Mouse (Mus musculus): Measurements from ENCODE around the gene Clybl. TPM values are rescaled to one million over a fixed set of nuclear protein-coding genes. Genes with fewer than 3 reads are reported as not detected.

Gene Clybl
- polyA plus RNA-seq, 1 experiment from 2014 or later: 30.6 TPM

GRCm38 (mm10) chr14:122265214-122265613 lies 83.7 kb downstream of the Clybl start:
- H3K4me1 ChIP-seq (replicated peaks; ENCODE audit: control insufficient read depth, insufficient read depth, low read length): no peaks in the 10 kb centered on the region
- H3K9me3 ChIP-seq (ENCODE audit: control insufficient read depth, low read length): no peaks in the 10 kb centered on the region
- no peak overlapping the region for H3K27ac ChIP-seq (ENCODE audit: low read depth, low read length)
- no peak overlapping the region for H3K4me2 ChIP-seq (replicated peaks; ENCODE audit: low read depth, low read length)
- DNase-seq (ENCODE audit: low spot score) (no peak), ATAC-seq (ENCODE audit: low FRiP score) (no peak)
- H3K4me3 ChIP-seq (ENCODE audit: low read depth, low read length): no peak overlapping the region
- H3K9ac ChIP-seq (ENCODE audit: low read depth, low read length): no peak overlapping the region
- H3K36me3 ChIP-seq (ENCODE audit: control insufficient read depth, insufficient read depth, low read length): no peaks in the 10 kb centered on the region
- 0 out of 2 replicates have a peak, but pooled peaks cover 2% of the 10 kb centered on the region for H3K27me3 ChIP-seq (ENCODE audit: control insufficient read depth, insufficient read depth, low read length)
- 73% methylated on average over 7 of the region's 7 CpGs for WGBS

- ATAC-seq (ENCODE audit: low FRiP score): no peak
Measured at GRCm38 (mm10) chr14:122267590-122267989, 86.1 kb downstream of the Clybl start.

GRCm38 (mm10) chr14:122271104-122271746 lies 89.7 kb downstream of the Clybl start:
- H3K36me3 ChIP-seq (ENCODE audit: control insufficient read depth, insufficient read depth, low read length): no peaks in the 10 kb centered on the region
- H3K4me1 ChIP-seq (replicated peaks; ENCODE audit: control insufficient read depth, insufficient read depth, low read length): peaks cover 4% of the 10 kb centered on the region
- H3K27me3 ChIP-seq (ENCODE audit: control insufficient read depth, insufficient read depth, low read length): no peaks in the 10 kb centered on the region; the same call in 1 of the 2 replicates
- WGBS: 19% methylated on average over 14 of the region's 14 CpGs
- no peak overlapping the region for H3K4me3 ChIP-seq (ENCODE audit: low read depth, low read length)
- H3K9me3 ChIP-seq (ENCODE audit: control insufficient read depth, low read length): no peaks in the 10 kb centered on the region
- H3K9ac ChIP-seq (ENCODE audit: low read depth, low read length): no peak overlapping the region; the same call in 1 of the 2 replicates
- DNase-seq (ENCODE audit: low spot score) (no peak), ATAC-seq (ENCODE audit: low FRiP score) (peak; percentile 61; the same call in 1 of the 2 replicates)
- no peak overlapping the region for H3K27ac ChIP-seq (ENCODE audit: low read depth, low read length)
- H3K4me2 ChIP-seq (replicated peaks; ENCODE audit: low read depth, low read length): no peak overlapping the region

More at GRCm38 (mm10) chr14:122267590-122267989, 86.1 kb downstream of the Clybl start:
- H3K9ac ChIP-seq (ENCODE audit: low read depth, low read length): no peak overlapping the region
- no peak for DNase-seq (ENCODE audit: low spot score)
- H3K4me3 ChIP-seq (ENCODE audit: low read depth, low read length): no peak overlapping the region
- no peak overlapping the region for H3K27ac ChIP-seq (ENCODE audit: low read depth, low read length)
- peaks cover 2% of the 10 kb centered on the region; the same call in 1 of the 2 replicates for H3K27me3 ChIP-seq (ENCODE audit: control insufficient read depth, insufficient read depth, low read length)
- no peaks in the 10 kb centered on the region for H3K36me3 ChIP-seq (ENCODE audit: control insufficient read depth, insufficient read depth, low read length)
- H3K4me1 ChIP-seq (replicated peaks; ENCODE audit: control insufficient read depth, insufficient read depth, low read length): peaks cover 4% of the 10 kb centered on the region
- 35% methylated on average over 4 of the region's 4 CpGs for WGBS
- H3K4me2 ChIP-seq (replicated peaks; ENCODE audit: low read depth, low read length): no peak overlapping the region
- H3K9me3 ChIP-seq (ENCODE audit: control insufficient read depth, low read length): no peaks in the 10 kb centered on the region

GRCm38 (mm10) chr14:122277142-122277541 lies 95.6 kb downstream of the Clybl start:
- no peak for DNase-seq (ENCODE audit: low spot score)
- ATAC-seq (ENCODE audit: low FRiP score): no peak
- H3K27me3 ChIP-seq (ENCODE audit: control insufficient read depth, insufficient read depth, low read length): peaks cover 13% of the 10 kb centered on the region
- no peak overlapping the region for H3K27ac ChIP-seq (ENCODE audit: low read depth, low read length)
- H3K36me3 ChIP-seq (ENCODE audit: control insufficient read depth, insufficient read depth, low read length): no peaks in the 10 kb centered on the region
- H3K4me2 ChIP-seq (replicated peaks; ENCODE audit: low read depth, low read length): no peak overlapping the region
- H3K9ac ChIP-seq (ENCODE audit: low read depth, low read length): no peak overlapping the region
- H3K4me3 ChIP-seq (ENCODE audit: low read depth, low read length): no peak overlapping the region
- WGBS: 72% methylated on average over 8 of the region's 8 CpGs
- no peaks in the 10 kb centered on the region for H3K9me3 ChIP-seq (ENCODE audit: control insufficient read depth, low read length)
- no peaks in the 10 kb centered on the region; the same call in none of the 2 replicates for H3K4me1 ChIP-seq (replicated peaks; ENCODE audit: control insufficient read depth, insufficient read depth, low read length)

- Histone ChIP-seq H3K27me3 (ENCODE audit: control insufficient read depth, insufficient read depth, low read length) (peaks cover 18% of the 10 kb centered on the region), H3K4me3 (ENCODE audit: low read depth, low read length) (no peak overlapping the region), H3K9me3 (ENCODE audit: control insufficient read depth, low read length) (no peaks in the 10 kb centered on the region), H3K9ac (ENCODE audit: low read depth, low read length) (no peak overlapping the region), H3K4me2 (replicated peaks; ENCODE audit: low read depth, low read length) (no peak overlapping the region; the same call in 1 of the 2 replicates), H3K4me1 (replicated peaks; ENCODE audit: control insufficient read depth, insufficient read depth, low read length) (no peaks in the 10 kb centered on the region; the same call in none of the 2 replicates), H3K36me3 (ENCODE audit: control insufficient read depth, insufficient read depth, low read length) (no peaks in the 10 kb centered on the region), H3K27ac (ENCODE audit: low read depth, low read length) (peak overlapping the region; percentile 66; the same call in 1 of the 2 replicates)
- DNase-seq (ENCODE audit: low spot score) (peak; percentile 62), ATAC-seq (ENCODE audit: low FRiP score) (peak; percentile 61)
- 26% methylated on average over 16 of the region's 16 CpGs for WGBS
Measured at GRCm38 (mm10) chr14:122279462-122280308, 98.2 kb downstream of the Clybl start.

- H3K36me3 ChIP-seq (ENCODE audit: control insufficient read depth, insufficient read depth, low read length): no peaks in the 10 kb centered on the region
- ATAC-seq (ENCODE audit: low FRiP score) (peak; percentile 73; the same call in 1 of the 2 replicates), DNase-seq (ENCODE audit: low spot score) (peak; percentile 64)
- peak overlapping the region; percentile 42 for H3K9ac ChIP-seq (ENCODE audit: low read depth, low read length)
- no peaks in the 10 kb centered on the region for H3K9me3 ChIP-seq (ENCODE audit: control insufficient read depth, low read length)
- H3K27ac ChIP-seq (ENCODE audit: low read depth, low read length): peak overlapping the region; percentile 66
- H3K4me2 ChIP-seq (replicated peaks; ENCODE audit: low read depth, low read length): peak overlapping the region; percentile 22
- 11% methylated on average over 21 of the region's 21 CpGs for WGBS
- H3K4me1 ChIP-seq (replicated peaks; ENCODE audit: control insufficient read depth, insufficient read depth, low read length): no peaks in the 10 kb centered on the region; the same call in none of the 2 replicates
- H3K4me3 ChIP-seq (ENCODE audit: low read depth, low read length): peak overlapping the region; percentile 12; the same call in 1 of the 2 replicates
- peaks cover 18% of the 10 kb centered on the region for H3K27me3 ChIP-seq (ENCODE audit: control insufficient read depth, insufficient read depth, low read length)
Measured at GRCm38 (mm10) chr14:122280309-122281071, 99.0 kb downstream of the Clybl start.

GRCm38 (mm10) chr14:122281072-122281634 lies 99.6 kb downstream of the Clybl start:
- Histone ChIP-seq H3K27ac (ENCODE audit: low read depth, low read length) (peak overlapping the region; percentile 66), H3K27me3 (ENCODE audit: control insufficient read depth, insufficient read depth, low read length) (peaks cover 18% of the 10 kb centered on the region), H3K36me3 (ENCODE audit: control insufficient read depth, insufficient read depth, low read length) (no peaks in the 10 kb centered on the region), H3K9me3 (ENCODE audit: control insufficient read depth, low read length) (no peaks in the 10 kb centered on the region), H3K9ac (ENCODE audit: low read depth, low read length) (peak overlapping the region; percentile 42), H3K4me2 (replicated peaks; ENCODE audit: low read depth, low read length) (peak overlapping the region; percentile 22), H3K4me3 (ENCODE audit: low read depth, low read length) (peak overlapping the region; percentile 12; the same call in 1 of the 2 replicates), H3K4me1 (replicated peaks; ENCODE audit: control insufficient read depth, insufficient read depth, low read length) (no peaks in the 10 kb centered on the region; the same call in none of the 2 replicates)
- peak; percentile 27; the same call in 1 of the 2 replicates for ATAC-seq (ENCODE audit: low FRiP score)
- 13% methylated on average over 9 of the region's 9 CpGs for WGBS
- peak; percentile 41 for DNase-seq (ENCODE audit: low spot score)

- DNase-seq (ENCODE audit: low spot score) (no peak), ATAC-seq (ENCODE audit: low FRiP score) (no peak)
- no peak overlapping the region for H3K27ac ChIP-seq (ENCODE audit: low read depth, low read length)
- H3K4me1 ChIP-seq (replicated peaks; ENCODE audit: control insufficient read depth, insufficient read depth, low read length): no peaks in the 10 kb centered on the region; the same call in none of the 2 replicates
- H3K36me3 ChIP-seq (ENCODE audit: control insufficient read depth, insufficient read depth, low read length): no peaks in the 10 kb centered on the region
- no peak overlapping the region for H3K4me2 ChIP-seq (replicated peaks; ENCODE audit: low read depth, low read length)
- H3K9me3 ChIP-seq (ENCODE audit: control insufficient read depth, low read length): no peaks in the 10 kb centered on the region
- no peak overlapping the region for H3K9ac ChIP-seq (ENCODE audit: low read depth, low read length)
- H3K4me3 ChIP-seq (ENCODE audit: low read depth, low read length): no peak overlapping the region
- WGBS: 90% methylated on average over 5 of the region's 5 CpGs
- peaks cover 11% of the 10 kb centered on the region for H3K27me3 ChIP-seq (ENCODE audit: control insufficient read depth, insufficient read depth, low read length)
Measured at GRCm38 (mm10) chr14:122283959-122284358, 102.5 kb downstream of the Clybl start.
